Mouse (Mus musculus) testis, adult 2 months (tissue): ENCODE measurements at regions not wholly inside any gene's neighbourhood (a gene's known extent, or its start where the extent isn't known, plus 50 kb on each side); places are given as distances from the start of the nearest gene placed in this dataset.

ENCODE experiments used
- H3K27ac ChIP-seq: fragments of 200-500 bp; 2 replicates; pipeline ENCODE4 v1.5.1; 2012; ENCODE audit warnings: low read depth, low read length; ENCODE audit not compliant: control insufficient read depth, insufficient read depth
- H3K27me3 ChIP-seq: fragments of 200-500 bp; 2 replicates; pipeline ENCODE4 v1.6.1; 2012; ENCODE audit warnings: mild to moderate bottlenecking, low read length, moderate library complexity; ENCODE audit not compliant: control insufficient read depth, insufficient read depth
- H3K36me3 ChIP-seq: fragments of 200-500 bp; 2 replicates; pipeline ENCODE4 v1.6.1; 2012; ENCODE audit warnings: mild to moderate bottlenecking, low read length; ENCODE audit not compliant: control insufficient read depth, insufficient read depth
- H3K4me1 ChIP-seq: fragments of 200-500 bp; 2 replicates; pipeline ENCODE4 v1.6.1; 2012; ENCODE audit warnings: low read length; ENCODE audit not compliant: control insufficient read depth, insufficient read depth
- H3K4me3 ChIP-seq: fragments of 200-500 bp; 2 replicates; pipeline ENCODE4 v1.5.1; 2012; ENCODE audit warnings: low read depth, mild to moderate bottlenecking, low read length, moderate library complexity, mixed read lengths; ENCODE audit not compliant: control insufficient read depth
- CTCF ChIP-seq: fragments of 200-500 bp; IDR thresholded peaks from 2 replicates; pipeline ENCODE4 v1.5.1; 2012; ENCODE audit warnings: low read depth, mild to moderate bottlenecking, inconsistent platforms, low read length, moderate library complexity; ENCODE audit not compliant: control insufficient read depth, insufficient read depth, insufficient replicate concordance
- POLR2A ChIP-seq: fragments of 200-500 bp; IDR thresholded peaks from 2 replicates; pipeline ENCODE4 v1.6.1; 2012; ENCODE audit warnings: low read depth, mild to moderate bottlenecking, inconsistent platforms, low read length, moderate library complexity; ENCODE audit not compliant: control insufficient read depth

GRCm38 (mm10) chr2:61383744-61384295 is 194.6 kb upstream of the Tank start:
- Histone ChIP-seq H3K27me3 (no peaks in the 10 kb centered on the region), H3K4me1 (no peaks in the 10 kb centered on the region), H3K27ac (no peak overlapping the region), H3K4me3 (no peak overlapping the region), H3K36me3 (no peaks in the 10 kb centered on the region)
- no peak for TF ChIP-seq POLR2A
- no peak for TF ChIP-seq CTCF

GRCm38 (mm10) chr2:61379076-61379475 is 199.3 kb upstream of the Tank start:
- H3K4me1 ChIP-seq: no peaks in the 10 kb centered on the region
- H3K27me3 ChIP-seq: no peaks in the 10 kb centered on the region
- TF ChIP-seq CTCF (no peak), POLR2A (no peak)
- no peak overlapping the region for H3K4me3 ChIP-seq
- no peak overlapping the region for H3K27ac ChIP-seq
- no peaks in the 10 kb centered on the region for H3K36me3 ChIP-seq

GRCm38 (mm10) chr2:61378297-61378696 is 200.1 kb upstream of the Tank start:
- no peaks in the 10 kb centered on the region for H3K36me3 ChIP-seq
- TF ChIP-seq POLR2A (no peak), CTCF (no peak)
- H3K27me3 ChIP-seq: no peaks in the 10 kb centered on the region
- no peaks in the 10 kb centered on the region for H3K4me1 ChIP-seq
- H3K27ac ChIP-seq: no peak overlapping the region
- H3K4me3 ChIP-seq: no peak overlapping the region

- Histone ChIP-seq H3K27ac (no peak overlapping the region), H3K4me1 (no peaks in the 10 kb centered on the region), H3K36me3 (no peaks in the 10 kb centered on the region), H3K27me3 (no peaks in the 10 kb centered on the region), H3K4me3 (no peak overlapping the region)
- TF ChIP-seq CTCF: no peak
- TF ChIP-seq POLR2A: no peak
These were observed 200.6 kb upstream of the Tank start for GRCm38 (mm10) chr2:61377756-61378155.

- TF ChIP-seq CTCF: no peak
- TF ChIP-seq POLR2A: no peak
- Histone ChIP-seq H3K27ac (no peak overlapping the region), H3K36me3 (no peaks in the 10 kb centered on the region), H3K27me3 (no peaks in the 10 kb centered on the region), H3K4me3 (no peak overlapping the region), H3K4me1 (no peaks in the 10 kb centered on the region)
These were observed 215.8 kb upstream of the Tank start for GRCm38 (mm10) chr2:61362606-61363005.

- no peaks in the 10 kb centered on the region for H3K4me1 ChIP-seq
- H3K36me3 ChIP-seq: no peaks in the 10 kb centered on the region
- no peak overlapping the region for H3K27ac ChIP-seq
- H3K4me3 ChIP-seq: no peak overlapping the region
- H3K27me3 ChIP-seq: no peaks in the 10 kb centered on the region
- TF ChIP-seq POLR2A: no peak
- no peak for TF ChIP-seq CTCF
These were observed 217.0 kb upstream of the Tank start for GRCm38 (mm10) chr2:61361394-61361793.

GRCm38 (mm10) chr2:61354104-61354503 is 224.3 kb upstream of the Tank start:
- TF ChIP-seq POLR2A (no peak), CTCF (no peak)
- H3K27ac ChIP-seq: no peak overlapping the region
- H3K36me3 ChIP-seq: no peaks in the 10 kb centered on the region

GRCm38 (mm10) chr2:61347451-61347850 is 230.9 kb upstream of the Tank start:
- no peak for TF ChIP-seq CTCF
- no peak for TF ChIP-seq POLR2A
- no peaks in the 10 kb centered on the region for H3K27me3 ChIP-seq
- no peaks in the 10 kb centered on the region for H3K4me1 ChIP-seq
- no peaks in the 10 kb centered on the region for H3K36me3 ChIP-seq
- no peak overlapping the region for H3K27ac ChIP-seq
- H3K4me3 ChIP-seq: no peak overlapping the region

More at GRCm38 (mm10) chr2:61354104-61354503, 224.3 kb upstream of the Tank start:
- no peaks in the 10 kb centered on the region for H3K27me3 ChIP-seq
- no peaks in the 10 kb centered on the region for H3K4me1 ChIP-seq
- no peak overlapping the region for H3K4me3 ChIP-seq
